Mouse (Mus musculus) inflammation-experienced regulatory T-cells, adult 6 months (primary cell): ENCODE measurements around the gene Fbn1. TPM values are rescaled to one million over a fixed set of nuclear protein-coding genes. Genes with fewer than 3 reads are reported as not detected.
"Not testable (repeated sequence)": the region's sequence is repeated elsewhere in the genome, so short reads cannot be mapped to it uniquely, and the experiment has no call there.

ENCODE experiments used
- ATAC-seq: one replicate; pipeline ENCODE4 v1.8.0; 2017
- polyA plus RNA-seq, 3 experiments: library from polyadenylated mRNA; unstranded; fragments of 100-300 nt; shearing (Covaris generic); gene quantifications; one replicate each; pipeline ENCODE4 v1.2.1; 2017

The Fbn1 gene
- polyA plus RNA-seq, 3 experiments from 2014 or later: not detected

GRCm38 (mm10) chr2:125290197-125290965 is 217.4 kb downstream of the Fbn1 start:
- no peak for ATAC-seq

- no peak for ATAC-seq
Measured at GRCm38 (mm10) chr2:125285777-125286176, 222.0 kb downstream of the Fbn1 start.

GRCm38 (mm10) chr2:125282334-125283206 is 225.2 kb downstream of the Fbn1 start:
- no peak for ATAC-seq

- not testable (repeated sequence) for ATAC-seq
Measured at GRCm38 (mm10) chr2:125279995-125280394, 227.8 kb downstream of the Fbn1 start.

- ATAC-seq: no peak
Measured at GRCm38 (mm10) chr2:125278474-125278873, 229.3 kb downstream of the Fbn1 start.

- no peak for ATAC-seq
Measured at GRCm38 (mm10) chr2:125276692-125277091, 231.1 kb downstream of the Fbn1 start.

- no peak for ATAC-seq
Measured at GRCm38 (mm10) chr2:125275617-125276016, 232.2 kb downstream of the Fbn1 start.

GRCm38 (mm10) chr2:125268876-125269275 is 238.9 kb downstream of the Fbn1 start:
- no peak for ATAC-seq

GRCm38 (mm10) chr2:125263753-125264152 is 244.0 kb downstream of the Fbn1 start:
- ATAC-seq: no peak

- no peak for ATAC-seq
Measured at GRCm38 (mm10) chr2:125263056-125263455, 244.7 kb downstream of the Fbn1 start.

- ATAC-seq: no peak
Measured at GRCm38 (mm10) chr2:125260326-125260725, 247.5 kb downstream of the Fbn1 start.

- ATAC-seq: no peak
Measured at GRCm38 (mm10) chr2:125259230-125260120, 248.3 kb downstream of the Fbn1 start.

GRCm38 (mm10) chr2:125255886-125256285 is 251.9 kb downstream of the Fbn1 start:
- ATAC-seq: no peak

GRCm38 (mm10) chr2:125254630-125255029 is 253.2 kb downstream of the Fbn1 start:
- no peak for ATAC-seq

GRCm38 (mm10) chr2:125253699-125254098 is 254.1 kb downstream of the Fbn1 start:
- no peak for ATAC-seq

GRCm38 (mm10) chr2:125252275-125252674 is 255.5 kb downstream of the Fbn1 start:
- no peak for ATAC-seq

GRCm38 (mm10) chr2:125251781-125252180 is 256.0 kb downstream of the Fbn1 start:
- no peak for ATAC-seq

Other genes with a start within 250 kb of the Fbn1 start
- gene Gm9913, start 2.9 kb downstream of the Fbn1 start, polyA plus RNA-seq: not detected
- 1 to 10 TPM; 5.0 to 5.8 (median 5.8) TPM for gene Cep152, start 117.1 kb upstream of the Fbn1 start, polyA plus RNA-seq
- gene Eid1, start 165.1 kb upstream of the Fbn1 start, polyA plus RNA-seq: 1 to 10 TPM; 6.8 to 7.4 (median 6.8) TPM
- under 1 TPM in 1 of 3 experiments, not detected in 2; 0.19 TPM for gene Shc4, start 216.2 kb upstream of the Fbn1 start, polyA plus RNA-seq